Mouse (Mus musculus) forebrain, embryonic 11.5 days (tissue): Measurements from ENCODE around the gene Gadd45a. TPM values are rescaled to one million over a fixed set of nuclear protein-coding genes. Genes with fewer than 3 reads are reported as not detected.
A peak's percentile ranks its signal among the peaks of the same experiment; 100 is the strongest.
"Not testable (repeated sequence)": the region's sequence is repeated elsewhere in the genome, so short reads cannot be mapped to it uniquely, and the experiment has no call there.

Experiments used
- ATAC-seq: fragments of 200-750 bp; cut with Nextera tagmentation; replicated peaks from 2 replicates; pipeline ENCODE4 v1.8.0; 2017; ENCODE audit warnings: moderate TSS enrichment; ENCODE audit not compliant: low FRiP score
- DNase-seq: peaks from one replicate; pipeline ENCODE4 v3.0.0-alpha.2; 2017; ENCODE audit warnings: low spot score
- H3K27ac ChIP-seq: fragments of 300-500 bp; sonication (generic); 2 replicates; pipeline ENCODE4 v1.5.1; 2014; ENCODE audit warnings: low read depth, low read length
- H3K27me3 ChIP-seq: fragments of 300-500 bp; sonication (generic); 2 replicates; pipeline ENCODE4 v1.6.1; 2014; ENCODE audit warnings: mild to moderate bottlenecking, low read length, mixed read lengths; ENCODE audit not compliant: control insufficient read depth, insufficient read depth
- H3K36me3 ChIP-seq: fragments of 300-500 bp; sonication (generic); 2 replicates; pipeline ENCODE4 v1.6.1; 2014; ENCODE audit warnings: mild to moderate bottlenecking, low read length, moderate library complexity, mixed read lengths; ENCODE audit not compliant: control insufficient read depth, insufficient read depth
- H3K4me1 ChIP-seq: fragments of 300-500 bp; sonication (generic); replicated peaks from 2 replicates; pipeline ENCODE4 v1.6.1; 2014; ENCODE audit warnings: low read length, mixed read lengths; ENCODE audit not compliant: control insufficient read depth, insufficient read depth
- H3K4me2 ChIP-seq: fragments of 300-500 bp; sonication (generic); 2 replicates; pipeline ENCODE4 v1.6.1; 2014; ENCODE audit warnings: low read depth, mild to moderate bottlenecking, low read length, moderate library complexity, mixed read lengths; ENCODE audit not compliant: severe bottlenecking
- H3K4me3 ChIP-seq: fragments of 300-500 bp; sonication (generic); 2 replicates; pipeline ENCODE4 v1.5.1; 2014; ENCODE audit warnings: low read depth, low read length
- H3K9ac ChIP-seq: fragments of 300-500 bp; sonication (generic); 2 replicates; pipeline ENCODE4 v1.6.1; 2014; ENCODE audit warnings: low read length
- H3K9me3 ChIP-seq: fragments of 300-500 bp; sonication (generic); 2 replicates; pipeline ENCODE4 v1.6.1; 2016; ENCODE audit warnings: low read length, mixed read lengths; ENCODE audit not compliant: control insufficient read depth
- WGBS: fragments of 180-500 bp; shearing (Covaris S2); extraction: QIAGEN DNeasy Blood & Tissue Kit; methylation state at CpG from one replicate; pipeline ENCODE4 v1.1.7; 2014; 5-methylcytosine and 5-hydroxymethylcytosine counted together
- polyA plus RNA-seq: library from polyadenylated mRNA; unstranded; fragments of >200 nt; fragmentation: Nextera tagmentation; extraction: Ambion mirVana; gene quantifications from 2 replicates; pipeline ENCODE4 v1.2.1, GENCODE M21; 2014

The Gadd45a gene
- polyA plus RNA-seq, 1 experiment from 2014 or later = 23.2 TPM

GRCm38 (mm10) chr6:67040904-67041410 is 3.7 kb upstream of the Gadd45a start:
- WGBS = 54% methylated on average over 4 of the region's 4 CpGs
- no peak for ATAC-seq
- Histone ChIP-seq H3K27me3 (no peaks in the 10 kb centered on the region), H3K9me3 (no peaks in the 10 kb centered on the region), H3K36me3 (no peaks in the 10 kb centered on the region), H3K27ac (no peak overlapping the region), H3K9ac (no peak overlapping the region), H3K4me3 (no peak overlapping the region), H3K4me2 (no peak overlapping the region), H3K4me1 (no peaks in the 10 kb centered on the region)
- no peak for DNase-seq

GRCm38 (mm10) chr6:67038964-67039363 is 1.7 kb upstream of the Gadd45a start:
- Histone ChIP-seq H3K4me3 (no peak overlapping the region), H3K9ac (no peak overlapping the region), H3K36me3 (no peaks in the 10 kb centered on the region), H3K27me3 (no peaks in the 10 kb centered on the region), H3K4me1 (0 out of 2 replicates have a peak, but pooled peaks cover 3% of the 10 kb centered on the region), H3K27ac (no peak overlapping the region), H3K4me2 (no peak overlapping the region), H3K9me3 (no peaks in the 10 kb centered on the region)
- ATAC-seq (no peak), DNase-seq (no peak)
- WGBS = 96% methylated on average over 2 of the region's 3 CpGs

- H3K9me3 ChIP-seq = no peaks in the 10 kb centered on the region
- peak overlapping the region; percentile 68 for H3K4me2 ChIP-seq
- H3K4me1 ChIP-seq = 0 out of 2 replicates have a peak, but pooled peaks cover 3% of the 10 kb centered on the region
- DNase-seq (peak; percentile 90), ATAC-seq (peak; percentile 70)
- H3K27ac ChIP-seq = peak overlapping the region; percentile 81
- peak overlapping the region; percentile 75 for H3K4me3 ChIP-seq
- H3K36me3 ChIP-seq = no peaks in the 10 kb centered on the region
- H3K9ac ChIP-seq = peak overlapping the region; percentile 87
- no peaks in the 10 kb centered on the region for H3K27me3 ChIP-seq
- WGBS = 1% methylated on average over 29 of the region's 29 CpGs
These were observed 873 bp downstream of the Gadd45a start for GRCm38 (mm10) chr6:67036356-67036811.

- Histone ChIP-seq H3K4me2 (peak overlapping the region; percentile 68), H3K36me3 (no peaks in the 10 kb centered on the region), H3K4me1 (peaks cover 3% of the 10 kb centered on the region; the same call in 1 of the 2 replicates), H3K9me3 (no peaks in the 10 kb centered on the region), H3K9ac (peak overlapping the region; percentile 4), H3K4me3 (peak overlapping the region; percentile 75), H3K27me3 (no peaks in the 10 kb centered on the region), H3K27ac (no peak overlapping the region)
- ATAC-seq (no peak), DNase-seq (no peak)
- 5% methylated on average over 19 of the region's 19 CpGs for WGBS
These were observed 1.6 kb downstream of the Gadd45a start for GRCm38 (mm10) chr6:67035388-67036299.

GRCm38 (mm10) chr6:67034331-67035130 is 2.7 kb downstream of the Gadd45a start:
- DNase-seq = no peak
- Histone ChIP-seq H3K4me3 (no peak overlapping the region), H3K9me3 (no peaks in the 10 kb centered on the region), H3K27me3 (no peaks in the 10 kb centered on the region), H3K4me1 (peaks cover 6% of the 10 kb centered on the region; the same call in 1 of the 2 replicates), H3K4me2 (no peak overlapping the region), H3K36me3 (no peaks in the 10 kb centered on the region), H3K9ac (no peak overlapping the region), H3K27ac (peak overlapping the region; percentile 53; the same call in 1 of the 2 replicates)
- WGBS = 53% methylated on average over 7 of the region's 7 CpGs
- ATAC-seq = no peak

GRCm38 (mm10) chr6:67033604-67034003 is 3.7 kb downstream of the Gadd45a start:
- 74% methylated on average over 4 of the region's 4 CpGs for WGBS
- Histone ChIP-seq H3K9me3 (no peaks in the 10 kb centered on the region), H3K4me2 (no peak overlapping the region), H3K4me1 (peaks cover 6% of the 10 kb centered on the region; the same call in 1 of the 2 replicates), H3K4me3 (no peak overlapping the region), H3K27me3 (no peaks in the 10 kb centered on the region), H3K36me3 (no peaks in the 10 kb centered on the region), H3K9ac (no peak overlapping the region), H3K27ac (no peak overlapping the region)
- DNase-seq = no peak
- ATAC-seq = no peak

- H3K27me3 ChIP-seq, H3K9ac ChIP-seq, H3K36me3 ChIP-seq, H3K27ac ChIP-seq, H3K4me1 ChIP-seq, H3K4me2 ChIP-seq, H3K9me3 ChIP-seq, DNase-seq, ATAC-seq, H3K4me3 ChIP-seq: not testable (repeated sequence)
- 83% methylated on average over 3 of the region's 4 CpGs for WGBS
These were observed 4.3 kb downstream of the Gadd45a start for GRCm38 (mm10) chr6:67032972-67033371.

GRCm38 (mm10) chr6:67032551-67032950 is 4.7 kb downstream of the Gadd45a start:
- ATAC-seq, H3K27ac ChIP-seq, H3K9ac ChIP-seq, H3K27me3 ChIP-seq, H3K4me2 ChIP-seq, H3K36me3 ChIP-seq, DNase-seq, H3K9me3 ChIP-seq, H3K4me3 ChIP-seq, H3K4me1 ChIP-seq: not testable (repeated sequence)
